Mouse (Mus musculus) G1E (cell line): ENCODE measurements around the gene Adgrv1. TPM values are rescaled to one million over a fixed set of nuclear protein-coding genes. Genes with fewer than 3 reads are reported as not detected.

ENCODE experiments used
- ATAC-seq: 2 replicates; pipeline ENCODE4 v1.8.0; 2016; ENCODE audit warnings: mild to moderate bottlenecking; ENCODE audit not compliant: insufficient number of reproducible peaks, poor library complexity, low FRiP score, severe bottlenecking; ENCODE audit errors: extremely low read depth
- DNase-seq: peaks from one replicate; pipeline ENCODE4 v3.0.0; 2012; ENCODE audit warnings: low spot score
- H3K27me3 ChIP-seq: 2 replicates; pipeline ENCODE4 v1.6.1; 2012; ENCODE audit warnings: mild to moderate bottlenecking, low read length, inconsistent platforms; ENCODE audit not compliant: insufficient read depth
- H3K36me3 ChIP-seq: replicated peaks from 2 replicates; pipeline ENCODE3; 2012; ENCODE audit warnings: mild to moderate bottlenecking, inconsistent platforms
- H3K4me1 ChIP-seq: 2 replicates; pipeline ENCODE4 v1.6.1; 2012; ENCODE audit warnings: low read depth, low read length, inconsistent platforms, mixed read lengths; ENCODE audit not compliant: insufficient read depth
- H3K4me3 ChIP-seq: 2 replicates; pipeline ENCODE4 v1.5.1; 2012; ENCODE audit warnings: low read depth, mild to moderate bottlenecking, inconsistent platforms, low read length, moderate library complexity, mixed read lengths
- H3K9me3 ChIP-seq: replicated peaks from 2 replicates; pipeline ENCODE4 v1.6.1; 2012; ENCODE audit warnings: inconsistent platforms
- CTCF ChIP-seq: IDR thresholded peaks from 2 replicates; pipeline ENCODE4 v1.5.1; 2012; ENCODE audit warnings: low read depth, low read length, inconsistent platforms, mixed read lengths
- GATA1 ChIP-seq: IDR thresholded peaks from 2 replicates; pipeline ENCODE4 v1.6.1; 2012; ENCODE audit warnings: borderline replicate concordance, low read length, inconsistent platforms, mixed read lengths
- GATA2 ChIP-seq: IDR thresholded peaks from 2 replicates; pipeline ENCODE4 v1.6.1; 2012; ENCODE audit warnings: low read depth, low read length, inconsistent platforms, borderline replicate concordance
- POLR2AphosphoS5 ChIP-seq: IDR thresholded peaks from 2 replicates; pipeline ENCODE4 v1.6.1; 2012; ENCODE audit warnings: low read depth, low read length, inconsistent platforms; ENCODE audit not compliant: insufficient replicate concordance
- TAL1 ChIP-seq: conservative IDR thresholded peaks from 2 replicates; pipeline ENCODE4 v1.6.1; 2012; ENCODE audit warnings: low read depth, low read length, inconsistent platforms, mixed read lengths
- polyA plus RNA-seq: library from polyadenylated mRNA; stranded (reverse); fragments of >175 nt; gene quantifications from 2 replicates; pipeline ENCODE4 v1.2.3, GENCODE M21; 2012
- total RNA-seq, 2 experiments: library from RNA; stranded (forward) in 1 of 2; stranded (reverse) in 1 of 2; fragments of 200-1000 nt in 1 of 2; fragments of >200 nt in 1 of 2; fragmentation: Nextera tagmentation in 1 of 2; gene quantifications; 2 replicates each; pipeline ENCODE4 v1.2.3; 2014 to 2017

Gene Adgrv1
- total and polyA plus RNA-seq, 3 experiments, result 0.49 TPM; not detected in 2

- TF ChIP-seq GATA2 (no peak), POLR2AphosphoS5 (no peak), TAL1 (no peak), CTCF (no peak), GATA1 (no peak)
- DNase-seq (no peak), ATAC-seq (no peak)
- peaks cover 6% of the 10 kb centered on the region; the same call in 1 of the 2 replicates for H3K27me3 ChIP-seq
- H3K9me3 ChIP-seq, result no peaks in the 10 kb centered on the region
- H3K4me3 ChIP-seq, result no peak overlapping the region
- H3K4me1 ChIP-seq, result no peaks in the 10 kb centered on the region
- no peaks in the 10 kb centered on the region for H3K36me3 ChIP-seq
Observed at GRCm38 (mm10) chr13:81570241-81570821, 62.6 kb downstream of the Adgrv1 start.

GRCm38 (mm10) chr13:81550024-81550423, 82.9 kb downstream of the Adgrv1 start:
- Histone ChIP-seq H3K36me3 (no peaks in the 10 kb centered on the region), H3K4me3 (no peak overlapping the region), H3K9me3 (no peaks in the 10 kb centered on the region), H3K4me1 (no peaks in the 10 kb centered on the region), H3K27me3 (0 out of 2 replicates have a peak, but pooled peaks cover 3% of the 10 kb centered on the region)
- no peak for TF ChIP-seq CTCF
- no peak for TF ChIP-seq POLR2AphosphoS5
- TF ChIP-seq GATA2, result no peak
- no peak for TF ChIP-seq GATA1
- TF ChIP-seq TAL1, result no peak
- ATAC-seq (no peak), DNase-seq (no peak)

DNA sequence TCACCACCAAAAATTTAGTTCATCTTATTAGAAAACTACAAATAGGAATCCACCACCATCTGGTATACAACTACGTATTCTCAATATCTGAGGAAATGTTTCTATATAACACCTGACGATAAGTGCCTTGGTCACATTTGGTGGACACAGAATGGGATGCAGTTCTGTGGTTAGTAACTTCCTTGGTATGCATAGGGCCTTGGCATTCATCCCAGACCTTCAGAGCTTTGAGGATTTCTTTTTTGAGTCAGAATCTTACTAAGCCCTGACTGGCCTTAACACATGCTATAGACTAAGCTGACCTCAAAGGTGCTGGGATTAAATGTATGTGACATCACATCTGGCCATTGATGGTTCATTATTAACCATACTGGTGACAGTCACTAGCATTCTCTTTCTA, 98.0 kb downstream of the Adgrv1 start:
- DNase-seq, result no peak
- ATAC-seq, result no peak

GRCm38 (mm10) chr13:81526687-81527086, 106.3 kb downstream of the Adgrv1 start:
- H3K4me1 ChIP-seq, result 0 out of 2 replicates have a peak, but pooled peaks cover 2% of the 10 kb centered on the region
- peak; percentile 5 for DNase-seq
- no peak for TF ChIP-seq GATA1
- TF ChIP-seq TAL1, result no peak
- peak; percentile 42 for TF ChIP-seq CTCF

More for the DNA sequence above, 98.0 kb downstream of the Adgrv1 start:
- TF ChIP-seq TAL1, result no peak
- no peak for TF ChIP-seq CTCF
- no peak for TF ChIP-seq GATA2
- TF ChIP-seq GATA1, result no peak
- TF ChIP-seq POLR2AphosphoS5, result no peak
- H3K36me3 ChIP-seq, result no peaks in the 10 kb centered on the region
- no peaks in the 10 kb centered on the region for H3K9me3 ChIP-seq
- no peaks in the 10 kb centered on the region for H3K4me1 ChIP-seq
- no peak overlapping the region for H3K4me3 ChIP-seq
- peaks cover 5% of the 10 kb centered on the region; the same call in 1 of the 2 replicates for H3K27me3 ChIP-seq

GRCm38 (mm10) chr13:81510142-81510541, 122.8 kb downstream of the Adgrv1 start:
- ATAC-seq (no peak), DNase-seq (no peak)
- Histone ChIP-seq H3K4me1 (no peaks in the 10 kb centered on the region), H3K4me3 (no peak overlapping the region), H3K36me3 (no peaks in the 10 kb centered on the region), H3K9me3 (no peaks in the 10 kb centered on the region), H3K27me3 (peaks cover 18% of the 10 kb centered on the region; the same call in 1 of the 2 replicates)
- no peak for TF ChIP-seq GATA1
- no peak for TF ChIP-seq CTCF
- TF ChIP-seq TAL1, result no peak
- TF ChIP-seq GATA2, result no peak
- TF ChIP-seq POLR2AphosphoS5, result no peak

More at GRCm38 (mm10) chr13:81526687-81527086, 106.3 kb downstream of the Adgrv1 start:
- H3K9me3 ChIP-seq, result no peaks in the 10 kb centered on the region
- H3K27me3 ChIP-seq, result peaks cover 4% of the 10 kb centered on the region
- no peaks in the 10 kb centered on the region for H3K36me3 ChIP-seq
- peak; percentile 34 for ATAC-seq
- H3K4me3 ChIP-seq, result no peak overlapping the region

DNA sequence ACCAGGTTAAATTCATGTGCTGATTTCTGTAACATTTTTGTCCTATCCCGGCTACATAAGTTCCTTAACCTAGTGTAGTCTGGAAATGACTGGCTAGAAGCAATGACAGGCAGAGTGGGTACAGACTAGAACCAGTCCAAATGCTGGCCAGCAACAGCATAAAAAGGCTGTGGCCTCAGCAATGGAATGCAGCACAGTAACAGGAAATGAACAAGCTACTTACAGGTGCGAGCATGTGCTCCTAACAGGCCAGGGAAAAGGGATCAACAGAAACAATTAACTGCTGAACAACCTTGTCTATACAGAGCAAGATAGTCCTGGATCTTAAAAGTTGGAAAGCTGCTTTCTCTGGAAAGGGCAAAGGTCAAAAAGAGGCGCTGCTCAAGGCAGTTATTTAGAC, 135.9 kb downstream of the Adgrv1 start:
- Histone ChIP-seq H3K4me1 (no peaks in the 10 kb centered on the region), H3K27me3 (no peaks in the 10 kb centered on the region), H3K4me3 (no peak overlapping the region), H3K9me3 (no peaks in the 10 kb centered on the region), H3K36me3 (no peaks in the 10 kb centered on the region)
- no peak for ATAC-seq
- no peak for DNase-seq
- TF ChIP-seq POLR2AphosphoS5, result no peak
- no peak for TF ChIP-seq GATA2
- TF ChIP-seq TAL1, result no peak
- TF ChIP-seq CTCF, result no peak
- TF ChIP-seq GATA1, result no peak
